Mouse (Mus musculus) liver, embryonic 14.5 days (tissue): ENCODE data around the gene Vegfa. TPM values are rescaled to one million over a fixed set of nuclear protein-coding genes. Genes with fewer than 3 reads are reported as not detected.
A peak's percentile ranks its signal among the peaks of the same experiment; 100 is the strongest.

Experiments
- ATAC-seq: fragments of 200-750 bp; cut with Nextera tagmentation; 2 replicates; pipeline ENCODE4 v1.8.0; 2017; ENCODE audit warnings: moderate number of reproducible peaks, mild to moderate bottlenecking, moderate library complexity; ENCODE audit not compliant: insufficient read depth
- DNase-seq, 3 experiments: peaks; one replicate each; pipeline ENCODE4 v3.0.0-alpha.2; 2012 to 2013; ENCODE audit warnings: low read depth in 3 of 3, low spot score in 3 of 3
- H3K27ac ChIP-seq: fragments of 300-500 bp; sonication (generic); 2 replicates; pipeline ENCODE4 v1.5.1; 2014; ENCODE audit warnings: moderate library complexity, mild to moderate bottlenecking, control low read depth, inconsistent platforms
- H3K27me3 ChIP-seq: fragments of 300-500 bp; sonication (generic); 2 replicates; pipeline ENCODE4 v1.6.1; 2014; ENCODE audit warnings: mild to moderate bottlenecking, low read length, moderate library complexity; ENCODE audit not compliant: control insufficient read depth, insufficient read depth
- H3K36me3 ChIP-seq: fragments of 300-500 bp; sonication (generic); replicated peaks from 2 replicates; pipeline ENCODE4 v1.6.1; 2014; ENCODE audit warnings: low read depth; ENCODE audit not compliant: control insufficient read depth, insufficient read depth
- H3K4me1 ChIP-seq, 2 experiments: fragments of 200-500 bp in 1 of 2; fragments of 300-500 bp in 1 of 2; sonication (generic) in 1 of 2; replicated peaks; 2 replicates each; pipeline ENCODE4 v1.6.1; 2012 to 2014; ENCODE audit warnings: antibody characterized with exemption in 1 of 2, inconsistent platforms in 1 of 2, low read length in 1 of 2; ENCODE audit not compliant: control insufficient read depth in 2 of 2, insufficient read depth in 2 of 2
- H3K4me2 ChIP-seq: fragments of 300-500 bp; sonication (generic); 2 replicates; pipeline ENCODE4 v1.6.1; 2014; ENCODE audit warnings: low read depth, mild to moderate bottlenecking, control low read depth, moderate library complexity
- H3K4me3 ChIP-seq, 2 experiments: fragments of 200-500 bp in 1 of 2; fragments of 300-500 bp in 1 of 2; sonication (generic) in 1 of 2; 2 replicates each; pipeline ENCODE4 v1.5.1; 2012 to 2014; ENCODE audit warnings: low read depth in 2 of 2, low read length in 2 of 2, mild to moderate bottlenecking in 2 of 2, control low read depth in 1 of 2, inconsistent platforms in 1 of 2, moderate library complexity in 1 of 2; ENCODE audit not compliant: insufficient read depth in 1 of 2
- H3K9ac ChIP-seq: fragments of 300-500 bp; sonication (generic); replicated peaks from 2 replicates; pipeline ENCODE4 v1.6.1; 2014; ENCODE audit warnings: mild to moderate bottlenecking, control low read depth, moderate library complexity
- H3K9me3 ChIP-seq: fragments of 300-500 bp; sonication (generic); 2 replicates; pipeline ENCODE4 v1.6.1; 2016; ENCODE audit warnings: low read length, mixed read lengths; ENCODE audit not compliant: control insufficient read depth
- CTCF ChIP-seq: IDR thresholded peaks from 2 replicates; pipeline ENCODE4 v1.5.1; 2016; ENCODE audit warnings: antibody characterized with exemption, low read depth, control low read depth
- EP300 ChIP-seq: IDR thresholded peaks from 2 replicates; pipeline ENCODE4 v1.6.1; 2016; ENCODE audit warnings: antibody characterized with exemption, low read depth
- WGBS: fragments of 180-500 bp; shearing (Covaris S2); extraction: QIAGEN DNeasy Blood & Tissue Kit; methylation state at CpG from one replicate; pipeline ENCODE4 v1.1.7; 2014; ENCODE audit not compliant: insufficient replicate concordance; 5-methylcytosine and 5-hydroxymethylcytosine counted together
- polyA plus RNA-seq, 2 experiments: library from polyadenylated mRNA; depleted of rRNA in 1 of 2; stranded (reverse) in 1 of 2; unstranded in 1 of 2; fragments of >200 nt; fragmentation: Nextera tagmentation in 1 of 2; extraction: Ambion mirVana in 1 of 2; gene quantifications; 2 replicates each; pipeline versions ENCODE4 v1.2.1 to v1.2.3; 2012 to 2014

The Vegfa gene
- polyA plus RNA-seq, 2 experiments, result 1.2 to 33.9 TPM

- DNase-seq (no peak), ATAC-seq (no peak)
- Histone ChIP-seq H3K27ac (no peak overlapping the region), H3K36me3 (no peaks in the 10 kb centered on the region), H3K4me3 (no peak overlapping the region), H3K9ac (no peak overlapping the region), H3K9me3 (no peaks in the 10 kb centered on the region), H3K4me1 (peaks cover 0 to 7% of the 10 kb centered on the region in 2 experiments; a peak in 3 of 4 replicates), H3K4me2 (no peak overlapping the region), H3K27me3 (no peaks in the 10 kb centered on the region)
- WGBS, result 29% methylated on average over 3 of the region's 3 CpGs
- TF ChIP-seq EP300 (no peak), CTCF (no peak)
Measured at GRCm38 (mm10) chr17:46052146-46052545, 20.0 kb upstream of the Vegfa start.

- no peak overlapping the region for H3K4me3 ChIP-seq
- no peak overlapping the region for H3K9ac ChIP-seq
- H3K36me3 ChIP-seq, result no peaks in the 10 kb centered on the region
- H3K27ac ChIP-seq, result no peak overlapping the region
- TF ChIP-seq CTCF (no peak), EP300 (no peak)
- WGBS, result 51% methylated on average over 5 of the region's 5 CpGs
- no peak for DNase-seq
- H3K4me1 ChIP-seq, result peaks cover 0 to 7% of the 10 kb centered on the region in 2 experiments; a peak in 3 of 4 replicates
- no peaks in the 10 kb centered on the region for H3K9me3 ChIP-seq
- H3K27me3 ChIP-seq, result no peaks in the 10 kb centered on the region
- no peak overlapping the region for H3K4me2 ChIP-seq
- no peak for ATAC-seq
Measured at GRCm38 (mm10) chr17:46051356-46051755, 19.2 kb upstream of the Vegfa start.

- H3K4me3 ChIP-seq, result no peak overlapping the region
- no peak overlapping the region for H3K27ac ChIP-seq
- WGBS, result 23% methylated on average over 4 of the region's 4 CpGs
- H3K27me3 ChIP-seq, result no peaks in the 10 kb centered on the region
- DNase-seq (no peak), ATAC-seq (no peak)
- H3K4me1 ChIP-seq, result peaks cover 0 to 7% of the 10 kb centered on the region in 2 experiments; a peak in 3 of 4 replicates
- no peak overlapping the region for H3K4me2 ChIP-seq
- H3K9ac ChIP-seq, result no peak overlapping the region
- no peaks in the 10 kb centered on the region for H3K36me3 ChIP-seq
- no peaks in the 10 kb centered on the region for H3K9me3 ChIP-seq
- TF ChIP-seq CTCF, result no peak
- TF ChIP-seq EP300, result no peak
Measured at GRCm38 (mm10) chr17:46049567-46049966, 17.4 kb upstream of the Vegfa start.

- H3K4me3 ChIP-seq, result no peak overlapping the region
- H3K27ac ChIP-seq, result no peak overlapping the region
- WGBS, result 86% methylated on average over 4 of the region's 4 CpGs
- H3K4me2 ChIP-seq, result no peak overlapping the region
- H3K36me3 ChIP-seq, result no peaks in the 10 kb centered on the region
- no peaks in the 10 kb centered on the region for H3K27me3 ChIP-seq
- ATAC-seq, result no peak
- H3K4me1 ChIP-seq, result peaks cover 0 to 7% of the 10 kb centered on the region in 2 experiments; a peak in 3 of 4 replicates
- no peak overlapping the region for H3K9ac ChIP-seq
- TF ChIP-seq CTCF, result peak; percentile 35; the same call in 1 of the 2 replicates
- no peak for TF ChIP-seq EP300
- H3K9me3 ChIP-seq, result no peaks in the 10 kb centered on the region
- no peak for DNase-seq
Measured at GRCm38 (mm10) chr17:46048184-46048583, 16.0 kb upstream of the Vegfa start.

- no peak overlapping the region for H3K27ac ChIP-seq
- 36% methylated on average over 8 of the region's 8 CpGs for WGBS
Measured at GRCm38 (mm10) chr17:46045742-46046141, 13.6 kb upstream of the Vegfa start.

More at GRCm38 (mm10) chr17:46045742-46046141, 13.6 kb upstream of the Vegfa start:
- Histone ChIP-seq H3K36me3 (no peaks in the 10 kb centered on the region), H3K9me3 (no peaks in the 10 kb centered on the region), H3K4me3 (no peak overlapping the region), H3K4me1 (peaks cover 0 to 11% of the 10 kb centered on the region in 2 experiments), H3K27me3 (no peaks in the 10 kb centered on the region), H3K9ac (no peak overlapping the region), H3K4me2 (no peak overlapping the region)
- ATAC-seq, result no peak
- TF ChIP-seq EP300, result no peak
- no peak for TF ChIP-seq CTCF
- DNase-seq, result no peak
